Mouse (Mus musculus): Measurements from ENCODE around the gene Lck.

Gene Lck

GRCm38 (mm10) chr4:129584884-129585608 is 11.6 kb upstream of the Lck start:
- DNase-seq, result peak; percentile 91

GRCm38 (mm10) chr4:129584370-129584769 is 10.9 kb upstream of the Lck start:
- DNase-seq, result no peak

- no peak for DNase-seq
These were observed 8.8 kb upstream of the Lck start for GRCm38 (mm10) chr4:129582251-129582650.

GRCm38 (mm10) chr4:129580347-129580746 is 6.9 kb upstream of the Lck start:
- no peak for DNase-seq

GRCm38 (mm10) chr4:129578466-129578865 is 5.0 kb upstream of the Lck start, which contains the start of gene Fam167b:
TSS of gene Fam167b (minus strand) at chr4:129578549.
- DNase-seq, result peak; percentile 60

- no peak for DNase-seq
These were observed 4.2 kb upstream of the Lck start for GRCm38 (mm10) chr4:129577688-129578087.

GRCm38 (mm10) chr4:129576863-129577491 is 3.5 kb upstream of the Lck start:
- DNase-seq, result peak; percentile 87

- DNase-seq, result peak; percentile 54
These were observed 1.9 kb upstream of the Lck start for GRCm38 (mm10) chr4:129575171-129575844.

- no peak for DNase-seq
These were observed 409 bp downstream of the Lck start for GRCm38 (mm10) chr4:129573093-129573370.

GRCm38 (mm10) chr4:129572236-129573092 is 977 bp downstream of the Lck start:
- DNase-seq, result no peak

- no peak for DNase-seq
These were observed 1.8 kb downstream of the Lck start for GRCm38 (mm10) chr4:129571551-129572084.

GRCm38 (mm10) chr4:129570028-129570427 is 3.4 kb downstream of the Lck start:
- no peak for DNase-seq

- DNase-seq, result no peak
These were observed 5.1 kb downstream of the Lck start for GRCm38 (mm10) chr4:129568366-129568765.

- DNase-seq, result no peak
These were observed 8.3 kb downstream of the Lck start for GRCm38 (mm10) chr4:129565139-129565538.

GRCm38 (mm10) chr4:129563718-129564117 is 9.7 kb downstream of the Lck start:
- DNase-seq, result peak; percentile 39

- DNase-seq, result no peak
These were observed 12.3 kb downstream of the Lck start for GRCm38 (mm10) chr4:129561184-129561583.

- no peak for DNase-seq
These were observed 15.0 kb downstream of the Lck start for GRCm38 (mm10) chr4:129558321-129558955.

- DNase-seq, result no peak
These were observed 16.1 kb downstream of the Lck start for GRCm38 (mm10) chr4:129557256-129557808.

GRCm38 (mm10) chr4:129556532-129557223 is 16.8 kb downstream of the Lck start:
- peak; percentile 96 for DNase-seq

- no peak for DNase-seq
These were observed 17.4 kb downstream of the Lck start for GRCm38 (mm10) chr4:129555862-129556531.

- peak; percentile 70 for DNase-seq
These were observed 18.0 kb downstream of the Lck start for GRCm38 (mm10) chr4:129555421-129555861.

Measured in lung, postnatal 10 days (tissue).